Mouse (Mus musculus) pancreas, adult 10 weeks (tissue): ENCODE results near the gene Klra7. TPM values are rescaled to one million over a fixed set of nuclear protein-coding genes. Genes with fewer than 3 reads are reported as not detected.

ENCODE experiments used
- polyA plus RNA-seq: library from polyadenylated mRNA; stranded (reverse); fragments of 350-450 nt; fragmentation: Illumina TruSeq; extraction: RNeasy Lipid Tissue Mini Kit (QIAGEN cat#74804); gene quantifications from one replicate; pipeline ENCODE4 v1.2.3, GENCODE M21; 2015; ENCODE audit warnings: low read depth, low replicate concordance; ENCODE audit not compliant: insufficient read depth

The Klra7 gene
- not detected for polyA plus RNA-seq

DNA sequence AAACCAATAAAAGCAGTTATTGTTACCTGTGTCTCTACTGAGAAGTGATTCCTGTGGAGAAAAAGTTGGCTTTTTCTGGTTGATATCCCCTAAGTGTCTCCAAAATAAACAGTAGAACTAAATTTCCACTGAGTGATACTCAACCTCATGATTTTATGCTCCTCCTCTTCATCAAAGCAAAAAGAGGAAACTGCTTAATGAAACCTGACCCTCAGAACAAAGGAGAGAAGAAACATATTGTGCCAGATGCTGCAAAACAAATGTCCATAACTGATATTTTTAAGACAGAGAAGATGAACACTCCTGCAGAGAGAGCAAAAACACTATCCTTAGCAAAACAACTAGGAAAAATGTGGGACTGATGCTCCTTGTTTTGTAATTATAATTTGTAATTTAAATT is at the start of gene Klra7:
Gene Klra7 (minus strand): TSS at position 101 of the 400 bp plus-strand sequence.

GRCm38 (mm10) chr6:130281828-130282227 is 48.7 kb upstream of the Klra7 start, which contains the start of gene Klra10:
TSS of gene Klra10 (minus strand) at chr6:130281928.

DNA sequence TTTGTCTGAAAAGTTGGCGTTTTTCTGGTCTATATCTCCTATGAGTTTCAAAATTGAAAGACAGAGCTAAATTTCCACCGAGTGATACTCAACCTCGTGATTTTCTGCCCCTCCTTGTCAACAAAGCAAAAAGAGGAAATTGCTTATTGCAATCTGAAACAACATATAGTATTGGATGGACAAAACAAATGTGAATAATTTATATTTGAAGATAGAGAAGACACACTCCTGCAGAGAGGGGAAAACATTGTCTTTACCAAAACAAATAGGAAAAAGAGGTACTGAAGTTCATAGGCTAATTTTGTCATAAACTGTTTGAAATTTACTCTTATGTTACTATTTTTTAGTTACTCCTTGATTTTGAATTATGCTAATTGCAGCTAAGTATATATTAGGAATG is 40.1 kb downstream of the Klra7 start, which contains the start of gene Klra9:
Gene Klra9 (minus strand): TSS at position 101 of the 400 bp plus-strand sequence.

Other genes with a start within 250 kb of the Klra7 start
- not detected for gene Klra6, start 206.4 kb downstream of the Klra7 start, polyA plus RNA-seq
- not detected for gene Klra4, start 166.1 kb downstream of the Klra7 start, polyA plus RNA-seq
- not detected for gene Klra8, start 103.4 kb downstream of the Klra7 start, polyA plus RNA-seq
- gene Klra9, start 40.2 kb downstream of the Klra7 start, polyA plus RNA-seq: not detected
- gene Klra10, start 48.6 kb upstream of the Klra7 start, polyA plus RNA-seq: not detected
- not detected for gene Klra3, start 104.3 kb upstream of the Klra7 start, polyA plus RNA-seq
- gene Klra1, start 153.6 kb upstream of the Klra7 start, polyA plus RNA-seq: not detected